Mouse (Mus musculus) myocyte (in vitro differentiated cells): ENCODE measurements at regions not wholly inside any gene's neighbourhood (a gene's known extent, or its start where the extent isn't known, plus 50 kb on each side); places are given as distances from the start of the nearest gene placed in this dataset.

Source experiments
- CEBPB ChIP-seq: IDR thresholded peaks from 2 replicates; pipeline ENCODE4 v1.6.1; 2011; ENCODE audit warnings: mild to moderate bottlenecking, moderate library complexity; ENCODE audit not compliant: poor library complexity, insufficient read depth, severe bottlenecking
- E2F4 ChIP-seq: IDR thresholded peaks from one replicate; pipeline ENCODE4 v1.6.1; 2011; ENCODE audit warnings: mild to moderate bottlenecking, control low read depth, moderate library complexity; ENCODE audit not compliant: insufficient read depth
- MAX ChIP-seq: IDR thresholded peaks from one replicate; pipeline ENCODE4 v1.6.1; 2011; ENCODE audit warnings: low read depth, mild to moderate bottlenecking, control low read depth
- MYOD1 ChIP-seq, 3 experiments: IDR thresholded peaks; one replicate each; pipeline ENCODE4 v1.6.1; 2011; ENCODE audit warnings: control low read depth in 2 of 3, low read depth in 2 of 3, mild to moderate bottlenecking in 2 of 3, moderate library complexity in 1 of 3; ENCODE audit not compliant: insufficient read length in 2 of 3, control insufficient read depth in 1 of 3
- MYOG ChIP-seq, 3 experiments: IDR thresholded peaks; one replicate each; pipeline ENCODE4 v1.6.1; 2011; ENCODE audit warnings: control low read depth in 2 of 3, low read depth in 2 of 3, mild to moderate bottlenecking in 2 of 3; ENCODE audit not compliant: insufficient read length in 2 of 3, control insufficient read depth in 1 of 3, insufficient read depth in 1 of 3
- POLR2A ChIP-seq: IDR thresholded peaks from one replicate; pipeline ENCODE4 v1.6.1; 2011; ENCODE audit warnings: low read depth, mild to moderate bottlenecking, control low read depth, moderate library complexity; ENCODE audit not compliant: insufficient read length
- POLR2AphosphoS2 ChIP-seq: IDR thresholded peaks from one replicate; pipeline ENCODE4 v1.6.1; 2011; ENCODE audit warnings: low read depth, control low read depth; ENCODE audit not compliant: insufficient read length
- TCF12 ChIP-seq: IDR thresholded peaks from one replicate; pipeline ENCODE4 v1.6.1; 2011; ENCODE audit warnings: mild to moderate bottlenecking, control low read depth; ENCODE audit not compliant: poor library complexity, insufficient read depth, severe bottlenecking
- USF1 ChIP-seq: IDR thresholded peaks from one replicate; pipeline ENCODE4 v1.6.1; 2011; ENCODE audit warnings: low read depth, mild to moderate bottlenecking, control low read depth, moderate library complexity

DNA sequence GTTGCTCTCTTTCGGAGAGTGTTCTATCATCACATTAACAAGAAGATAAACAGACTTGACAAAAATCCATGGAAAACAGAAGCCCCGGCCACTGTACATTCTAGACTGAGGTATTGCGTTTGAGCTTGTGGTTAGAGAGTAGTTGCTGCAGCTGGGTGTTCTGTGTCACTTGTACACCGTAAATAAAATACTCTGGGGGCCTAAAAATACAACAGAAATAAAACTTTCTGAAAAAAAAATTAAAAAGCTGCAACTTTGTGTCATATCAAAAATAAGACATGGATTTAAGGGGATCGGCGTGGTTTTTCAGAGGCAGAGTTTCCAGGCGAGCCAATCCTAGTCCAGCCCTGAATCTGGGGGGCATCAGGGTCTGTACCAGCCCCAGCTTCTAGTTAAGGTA is 75.1 kb upstream of the Foxo1 start:
- no peak for TF ChIP-seq MYOD1 (IDR thresholded peaks at IDR 0.05; ENCODE audit: control insufficient read depth in 1 of 3, insufficient read length in 2 of 3, low read depth in 2 of 3)
- TF ChIP-seq TCF12 = no peak
- no peak for TF ChIP-seq CEBPB
- TF ChIP-seq POLR2A = no peak
- no peak for TF ChIP-seq MYOG (IDR thresholded peaks at IDR 0.05; ENCODE audit: control insufficient read depth in 1 of 3, insufficient read depth in 1 of 3, insufficient read length in 2 of 3, low read depth in 2 of 3)
- TF ChIP-seq POLR2AphosphoS2 = no peak
- TF ChIP-seq MAX = no peak
- TF ChIP-seq E2F4 = no peak
- TF ChIP-seq USF1 = no peak
